Mouse (Mus musculus) stomach, postnatal 0 days (tissue): ENCODE results near the gene Omp. TPM values are rescaled to one million over a fixed set of nuclear protein-coding genes. Genes with fewer than 3 reads are reported as not detected.
A peak's percentile ranks its signal among the peaks of the same experiment; 100 is the strongest.

Experiments
- ATAC-seq: fragments of 200-750 bp; cut with Nextera tagmentation; 2 replicates; pipeline ENCODE4 v1.8.0; 2017; ENCODE audit not compliant: low FRiP score, low TSS enrichment
- DNase-seq: peaks from one replicate; pipeline ENCODE4 v3.0.0-alpha.2; 2016; ENCODE audit warnings: low spot score
- H3K27ac ChIP-seq: fragments of 300-500 bp; sonication (generic); replicated peaks from 2 replicates; pipeline ENCODE4 v1.5.1; 2014; ENCODE audit warnings: mild to moderate bottlenecking, control low read depth
- H3K27me3 ChIP-seq: fragments of 300-500 bp; sonication (generic); 2 replicates; pipeline ENCODE4 v1.6.1; 2014; ENCODE audit warnings: low read length; ENCODE audit not compliant: control insufficient read depth, insufficient read depth
- H3K36me3 ChIP-seq: fragments of 300-500 bp; sonication (generic); 2 replicates; pipeline ENCODE4 v1.6.1; 2014; ENCODE audit warnings: low read length, mixed read lengths; ENCODE audit not compliant: control insufficient read depth, insufficient read depth
- H3K4me1 ChIP-seq: fragments of 300-500 bp; sonication (generic); replicated peaks from 2 replicates; pipeline ENCODE4 v1.6.1; 2014; ENCODE audit warnings: antibody characterized with exemption; ENCODE audit not compliant: control insufficient read depth, insufficient read depth
- H3K4me2 ChIP-seq: fragments of 300-500 bp; sonication (generic); replicated peaks from 2 replicates; pipeline ENCODE4 v1.6.1; 2014; ENCODE audit warnings: low read depth, mild to moderate bottlenecking, control low read depth, moderate library complexity
- H3K4me3 ChIP-seq: fragments of 300-500 bp; sonication (generic); 2 replicates; pipeline ENCODE4 v1.5.1; 2014; ENCODE audit warnings: low read depth, low read length, control low read depth
- H3K9ac ChIP-seq: fragments of 300-500 bp; sonication (generic); 2 replicates; pipeline ENCODE4 v1.6.1; 2014; ENCODE audit warnings: mild to moderate bottlenecking, low read length, control low read depth, mixed read lengths
- H3K9me3 ChIP-seq: fragments of 300-500 bp; sonication (generic); 2 replicates; pipeline ENCODE4 v1.6.1; 2016; ENCODE audit warnings: low read length; ENCODE audit not compliant: control insufficient read depth
- CTCF ChIP-seq: IDR thresholded peaks from 2 replicates; pipeline ENCODE4 v1.5.1; 2016; ENCODE audit warnings: antibody characterized with exemption, low read depth, mild to moderate bottlenecking, moderate library complexity
- EP300 ChIP-seq: optimal IDR thresholded peaks from 2 replicates; pipeline ENCODE3; 2016; ENCODE audit warnings: antibody characterized with exemption
- WGBS: fragments of 180-500 bp; shearing (Covaris S2); extraction: QIAGEN DNeasy Blood & Tissue Kit; methylation state at CpG from one replicate; pipeline ENCODE4 v1.1.7; 2014; 5-methylcytosine and 5-hydroxymethylcytosine counted together
- polyA plus RNA-seq: library from polyadenylated mRNA; unstranded; fragments of >200 nt; fragmentation: Nextera tagmentation; extraction: Ambion mirVana; gene quantifications from 2 replicates; pipeline ENCODE4 v1.2.1, GENCODE M21; 2015

Gene Omp
- polyA plus RNA-seq, 1 experiment from 2014 or later: 0.65 TPM

- H3K27me3 ChIP-seq: no peaks in the 10 kb centered on the region
- H3K27ac ChIP-seq: peak overlapping the region; percentile 88
- 63% methylated on average over 4 of the region's 4 CpGs for WGBS
- ATAC-seq (no peak), DNase-seq (no peak)
- TF ChIP-seq EP300 (no peak), CTCF (no peak)
- no peaks in the 10 kb centered on the region for H3K9me3 ChIP-seq
- H3K4me1 ChIP-seq: peaks cover 6% of the 10 kb centered on the region; the same call in 1 of the 2 replicates
- no peak overlapping the region for H3K4me2 ChIP-seq
- no peaks in the 10 kb centered on the region for H3K36me3 ChIP-seq
- H3K4me3 ChIP-seq: no peak overlapping the region
- no peak overlapping the region for H3K9ac ChIP-seq
These were observed 28.1 kb upstream of the Omp start for GRCm38 (mm10) chr7:98173408-98173807.

GRCm38 (mm10) chr7:98172661-98173060, 27.4 kb upstream of the Omp start:
- no peak for TF ChIP-seq EP300
- no peak for TF ChIP-seq CTCF
- H3K4me3 ChIP-seq: no peak overlapping the region
- DNase-seq (no peak), ATAC-seq (no peak)
- no peak overlapping the region for H3K9ac ChIP-seq
- no peaks in the 10 kb centered on the region for H3K36me3 ChIP-seq
- WGBS: 63% methylated on average over 8 of the region's 8 CpGs
- H3K4me2 ChIP-seq: no peak overlapping the region
- H3K4me1 ChIP-seq: peaks cover 6% of the 10 kb centered on the region; the same call in 1 of the 2 replicates
- peak overlapping the region; percentile 88 for H3K27ac ChIP-seq
- H3K27me3 ChIP-seq: no peaks in the 10 kb centered on the region
- no peaks in the 10 kb centered on the region for H3K9me3 ChIP-seq

- no peak overlapping the region for H3K4me3 ChIP-seq
- no peaks in the 10 kb centered on the region for H3K36me3 ChIP-seq
- H3K4me1 ChIP-seq: peaks cover 4% of the 10 kb centered on the region; the same call in 1 of the 2 replicates
- no peak overlapping the region for H3K4me2 ChIP-seq
- no peaks in the 10 kb centered on the region for H3K9me3 ChIP-seq
- ATAC-seq (peak; percentile 79), DNase-seq (peak; percentile 79)
- H3K27me3 ChIP-seq: no peaks in the 10 kb centered on the region
- peak overlapping the region; percentile 88 for H3K27ac ChIP-seq
- 56% methylated on average over 6 of the region's 6 CpGs for WGBS
- H3K9ac ChIP-seq: 0 out of 2 replicates have a peak overlapping the region, but pooled peaks have one; percentile 18
- TF ChIP-seq EP300 (no peak), CTCF (no peak)
These were observed 26.1 kb upstream of the Omp start for GRCm38 (mm10) chr7:98171141-98172073.

- 43% methylated on average over 10 of the region's 10 CpGs for WGBS
- ATAC-seq: peak; percentile 88
- Histone ChIP-seq H3K4me3 (no peak overlapping the region), H3K9ac (no peak overlapping the region), H3K36me3 (no peaks in the 10 kb centered on the region), H3K27ac (peak overlapping the region; percentile 61), H3K4me1 (peaks cover 6% of the 10 kb centered on the region), H3K9me3 (no peaks in the 10 kb centered on the region), H3K4me2 (no peak overlapping the region), H3K27me3 (no peaks in the 10 kb centered on the region)
- TF ChIP-seq CTCF: peak; percentile 51
- no peak for TF ChIP-seq EP300
- peak; percentile 90 for DNase-seq
These were observed 19.8 kb upstream of the Omp start for GRCm38 (mm10) chr7:98164999-98165528.

- Histone ChIP-seq H3K4me2 (no peak overlapping the region), H3K9ac (no peak overlapping the region), H3K27me3 (no peaks in the 10 kb centered on the region), H3K4me1 (peaks cover 9% of the 10 kb centered on the region), H3K9me3 (no peaks in the 10 kb centered on the region), H3K36me3 (no peaks in the 10 kb centered on the region), H3K4me3 (no peak overlapping the region), H3K27ac (peak overlapping the region; percentile 61)
- TF ChIP-seq EP300 (no peak), CTCF (no peak)
- no peak for ATAC-seq
- no peak for DNase-seq
- 74% methylated on average over 9 of the region's 9 CpGs for WGBS
These were observed 19.2 kb upstream of the Omp start for GRCm38 (mm10) chr7:98164382-98164998.

GRCm38 (mm10) chr7:98163700-98164099, 18.4 kb upstream of the Omp start:
- WGBS: 29% methylated on average over 3 of the region's 3 CpGs
- peaks cover 10% of the 10 kb centered on the region for H3K4me1 ChIP-seq
- no peaks in the 10 kb centered on the region for H3K9me3 ChIP-seq
- peak overlapping the region; percentile 82 for H3K27ac ChIP-seq
- H3K36me3 ChIP-seq: no peaks in the 10 kb centered on the region
- DNase-seq: peak; percentile 77
- H3K9ac ChIP-seq: no peak overlapping the region
- H3K4me2 ChIP-seq: no peak overlapping the region
- H3K4me3 ChIP-seq: no peak overlapping the region
- H3K27me3 ChIP-seq: no peaks in the 10 kb centered on the region
- no peak for TF ChIP-seq EP300
- no peak for TF ChIP-seq CTCF
- 0 out of 2 replicates have a peak, but pooled peaks have one; percentile 28 for ATAC-seq
